Mouse (Mus musculus): ENCODE data around the gene Rpgrip1. TPM values are rescaled to one million over a fixed set of nuclear protein-coding genes. Genes with fewer than 3 reads are reported as not detected.

Gene Rpgrip1
- polyA plus RNA-seq, 1 experiment from 2014 or later = 23.2 TPM

DNA sequence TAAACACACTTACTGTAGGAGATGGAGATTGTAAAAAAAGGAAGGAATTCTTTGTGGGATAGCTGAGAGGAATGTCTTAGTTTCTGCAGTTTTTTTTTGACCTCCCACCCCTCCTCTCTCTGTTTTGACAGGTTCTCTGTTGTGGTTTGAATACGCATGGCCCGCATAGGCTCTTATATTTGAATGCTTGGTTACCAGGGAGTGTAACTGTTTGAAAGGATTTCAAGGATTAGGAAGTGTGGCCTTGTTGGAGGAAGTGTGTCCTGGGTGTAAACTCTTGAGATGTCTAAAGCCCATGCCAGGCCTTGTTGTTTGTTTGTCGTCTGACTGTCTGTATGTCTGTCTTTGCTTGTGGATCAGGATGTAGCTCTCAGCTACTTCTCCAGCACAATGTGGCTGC, 42.1 kb downstream of the Rpgrip1 start:
- WGBS = 58% methylated on average over 3 of the region's 3 CpGs
- Histone ChIP-seq H3K9me3 (ENCODE audit: control insufficient read depth) (no peaks in the 10 kb centered on the region), H3K9ac (ENCODE audit: low read depth, low read length) (no peak overlapping the region), H3K27ac (ENCODE audit: low read depth, low read length) (no peak overlapping the region), H3K4me2 (replicated peaks; ENCODE audit: low read depth) (no peak overlapping the region), H3K4me1 (replicated peaks; ENCODE audit: control insufficient read depth, insufficient read depth, low read length) (no peaks in the 10 kb centered on the region), H3K27me3 (replicated peaks; ENCODE audit: control insufficient read depth, insufficient read depth, low read length) (no peaks in the 10 kb centered on the region), H3K36me3 (ENCODE audit: control insufficient read depth, insufficient read depth) (no peaks in the 10 kb centered on the region), H3K4me3 (ENCODE audit: low read depth, low read length) (no peak overlapping the region)
- ATAC-seq = no peak
- no peak for TF ChIP-seq CTCF (IDR thresholded peaks at IDR 0.05; ENCODE audit: low read depth)

DNA sequence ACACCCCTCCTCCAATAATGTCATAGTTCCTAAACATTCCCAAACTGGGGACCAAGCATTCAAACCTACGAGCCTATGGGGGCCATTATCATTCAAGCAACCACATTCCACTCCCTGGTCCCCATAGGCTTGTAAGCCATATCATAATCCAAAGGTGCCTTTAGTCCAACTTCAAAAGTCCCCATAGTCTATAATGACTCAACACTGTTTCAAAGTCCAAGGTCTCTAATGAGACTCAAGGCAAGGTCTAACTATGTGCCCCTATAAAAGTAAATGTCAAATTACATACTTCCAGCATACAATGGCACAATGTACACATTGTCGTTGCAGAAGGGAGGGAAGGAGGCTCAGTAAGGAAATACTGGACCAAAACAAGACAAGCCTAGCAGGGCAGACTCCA, 44.5 kb downstream of the Rpgrip1 start:
- Histone ChIP-seq H3K27ac (ENCODE audit: low read depth, low read length) (no peak overlapping the region), H3K27me3 (replicated peaks; ENCODE audit: control insufficient read depth, insufficient read depth, low read length) (no peaks in the 10 kb centered on the region), H3K4me1 (replicated peaks; ENCODE audit: control insufficient read depth, insufficient read depth, low read length) (no peaks in the 10 kb centered on the region), H3K4me3 (ENCODE audit: low read depth, low read length) (no peak overlapping the region), H3K4me2 (replicated peaks; ENCODE audit: low read depth) (no peak overlapping the region), H3K9me3 (ENCODE audit: control insufficient read depth) (no peaks in the 10 kb centered on the region), H3K36me3 (ENCODE audit: control insufficient read depth, insufficient read depth) (peaks cover 13% of the 10 kb centered on the region), H3K9ac (ENCODE audit: low read depth, low read length) (no peak overlapping the region)
- 21% methylated on average over 2 of the region's 2 CpGs for WGBS
- ATAC-seq = peak; percentile 74
- TF ChIP-seq CTCF (IDR thresholded peaks at IDR 0.05; ENCODE audit: low read depth) = no peak

DNA sequence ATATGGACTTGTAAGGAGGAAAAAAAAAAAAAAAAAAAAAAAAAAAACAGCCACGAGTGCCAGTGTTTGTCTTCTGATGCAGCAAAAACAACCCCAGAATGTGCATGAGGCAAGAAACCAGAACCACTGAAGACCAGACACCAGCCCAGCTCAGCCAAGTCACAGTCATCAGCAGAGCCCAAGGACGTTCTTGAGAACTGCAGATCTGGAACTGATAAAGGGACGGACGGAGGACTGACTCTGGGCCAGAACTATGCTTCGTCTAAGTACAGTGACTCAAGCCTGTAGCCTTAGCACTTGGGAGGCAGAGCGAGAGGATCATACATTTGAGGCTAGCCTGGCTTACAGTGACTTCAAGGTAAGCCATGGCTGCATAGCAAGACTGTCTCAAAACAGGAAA, 50.4 kb downstream of the Rpgrip1 start:
- no peak overlapping the region for H3K4me2 ChIP-seq (replicated peaks; ENCODE audit: low read depth)
- no peaks in the 10 kb centered on the region for H3K9me3 ChIP-seq (ENCODE audit: control insufficient read depth)
- 81% methylated on average over 6 of the region's 6 CpGs for WGBS
- no peak overlapping the region for H3K4me3 ChIP-seq (ENCODE audit: low read depth, low read length)
- TF ChIP-seq CTCF (IDR thresholded peaks at IDR 0.05; ENCODE audit: low read depth) = no peak
- no peak for ATAC-seq
- no peak overlapping the region for H3K9ac ChIP-seq (ENCODE audit: low read depth, low read length)
- peaks cover 63% of the 10 kb centered on the region for H3K36me3 ChIP-seq (ENCODE audit: control insufficient read depth, insufficient read depth)
- no peak overlapping the region for H3K27ac ChIP-seq (ENCODE audit: low read depth, low read length)
- H3K4me1 ChIP-seq (replicated peaks; ENCODE audit: control insufficient read depth, insufficient read depth, low read length) = no peaks in the 10 kb centered on the region
- no peaks in the 10 kb centered on the region for H3K27me3 ChIP-seq (replicated peaks; ENCODE audit: control insufficient read depth, insufficient read depth, low read length)

DNA sequence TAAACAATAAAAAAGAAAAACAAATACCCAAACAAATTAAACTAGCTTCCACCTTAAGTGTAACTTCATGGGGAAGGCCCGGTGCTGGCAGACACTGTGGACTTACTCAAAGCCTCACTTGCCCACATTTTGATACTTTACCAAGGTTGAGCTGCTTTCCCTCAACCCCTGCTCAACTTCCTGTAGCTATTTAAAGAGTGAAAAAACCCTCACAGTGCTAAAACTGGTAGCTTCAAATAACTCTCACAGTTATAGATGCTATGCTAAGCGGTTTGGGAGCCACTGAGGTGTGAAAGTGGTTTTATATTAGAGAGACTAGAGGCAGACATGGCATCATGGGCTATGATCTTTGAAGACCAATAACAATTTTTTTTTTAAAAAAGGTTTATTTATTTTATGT, 56.1 kb downstream of the Rpgrip1 start:
- WGBS = 86% methylated on average over 2 of the region's 2 CpGs
- Histone ChIP-seq H3K36me3 (ENCODE audit: control insufficient read depth, insufficient read depth) (peaks cover 66% of the 10 kb centered on the region), H3K4me3 (ENCODE audit: low read depth, low read length) (no peak overlapping the region), H3K9me3 (ENCODE audit: control insufficient read depth) (no peaks in the 10 kb centered on the region), H3K9ac (ENCODE audit: low read depth, low read length) (no peak overlapping the region), H3K27me3 (replicated peaks; ENCODE audit: control insufficient read depth, insufficient read depth, low read length) (no peaks in the 10 kb centered on the region), H3K27ac (ENCODE audit: low read depth, low read length) (no peak overlapping the region), H3K4me1 (replicated peaks; ENCODE audit: control insufficient read depth, insufficient read depth, low read length) (no peaks in the 10 kb centered on the region), H3K4me2 (replicated peaks; ENCODE audit: low read depth) (no peak overlapping the region)
- ATAC-seq = no peak
- TF ChIP-seq CTCF (IDR thresholded peaks at IDR 0.05; ENCODE audit: low read depth) = no peak

DNA sequence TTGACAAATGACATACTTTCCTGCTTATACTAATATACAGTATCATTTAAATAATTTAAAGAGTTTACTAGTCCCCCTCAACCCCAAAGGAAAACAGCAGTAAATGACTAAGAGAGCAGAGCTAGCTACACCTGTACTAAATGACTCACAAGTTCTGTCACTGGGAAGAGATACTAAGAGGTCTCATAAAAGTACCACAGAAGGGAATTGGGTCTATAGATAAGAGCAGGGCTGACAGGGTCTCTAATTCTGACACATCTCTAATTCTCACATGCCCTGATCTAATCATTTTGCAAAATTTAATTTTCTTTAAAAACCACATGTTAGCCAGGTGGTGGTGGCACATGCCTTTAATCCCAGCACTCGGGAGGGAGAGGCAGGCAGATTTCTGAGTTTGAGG, 78.3 kb downstream of the Rpgrip1 start:
- H3K9ac ChIP-seq (ENCODE audit: low read depth, low read length) = no peak overlapping the region
- H3K9me3 ChIP-seq (ENCODE audit: control insufficient read depth) = no peaks in the 10 kb centered on the region
- no peak for ATAC-seq
- H3K4me2 ChIP-seq (replicated peaks; ENCODE audit: low read depth) = no peak overlapping the region
- 0 out of 2 replicates have a peak, but pooled peaks cover 3% of the 10 kb centered on the region for H3K36me3 ChIP-seq (ENCODE audit: control insufficient read depth, insufficient read depth)
- H3K27ac ChIP-seq (ENCODE audit: low read depth, low read length) = no peak overlapping the region
- no peaks in the 10 kb centered on the region for H3K4me1 ChIP-seq (replicated peaks; ENCODE audit: control insufficient read depth, insufficient read depth, low read length)
- WGBS = 70% methylated on average over 1 of the region's 1 CpGs
- TF ChIP-seq CTCF (IDR thresholded peaks at IDR 0.05; ENCODE audit: low read depth) = no peak
- H3K27me3 ChIP-seq (replicated peaks; ENCODE audit: control insufficient read depth, insufficient read depth, low read length) = no peaks in the 10 kb centered on the region
- no peak overlapping the region for H3K4me3 ChIP-seq (ENCODE audit: low read depth, low read length)

DNA sequence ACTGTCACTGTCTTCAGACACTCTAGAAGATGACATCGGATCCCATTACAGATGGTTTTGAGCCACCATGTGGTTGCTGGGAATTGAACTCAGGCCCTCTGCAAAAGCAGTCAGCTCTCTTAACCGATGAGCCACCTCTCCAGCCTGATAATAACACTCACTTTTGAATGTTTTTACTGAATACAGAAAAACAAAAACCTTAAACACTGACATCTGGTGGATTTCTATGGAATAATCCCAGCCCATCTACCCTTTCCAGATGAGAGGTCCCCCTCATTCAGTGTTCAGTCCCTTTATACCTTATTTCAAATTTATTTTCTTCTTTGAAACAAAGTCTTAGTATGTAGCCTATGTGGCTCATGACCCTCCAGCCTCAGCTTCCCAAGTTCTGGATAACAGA, 79.0 kb downstream of the Rpgrip1 start:
- no peaks in the 10 kb centered on the region for H3K4me1 ChIP-seq (replicated peaks; ENCODE audit: control insufficient read depth, insufficient read depth, low read length)
- no peak for ATAC-seq
- 0 out of 2 replicates have a peak, but pooled peaks have one; percentile 37 for TF ChIP-seq CTCF (IDR thresholded peaks at IDR 0.05; ENCODE audit: low read depth)
- H3K27ac ChIP-seq (ENCODE audit: low read depth, low read length) = no peak overlapping the region
- no peaks in the 10 kb centered on the region for H3K9me3 ChIP-seq (ENCODE audit: control insufficient read depth)
- H3K4me2 ChIP-seq (replicated peaks; ENCODE audit: low read depth) = no peak overlapping the region
- no peak overlapping the region for H3K4me3 ChIP-seq (ENCODE audit: low read depth, low read length)
- WGBS = 73% methylated on average over 2 of the region's 2 CpGs
- no peak overlapping the region for H3K9ac ChIP-seq (ENCODE audit: low read depth, low read length)
- no peaks in the 10 kb centered on the region for H3K27me3 ChIP-seq (replicated peaks; ENCODE audit: control insufficient read depth, insufficient read depth, low read length)
- 0 out of 2 replicates have a peak, but pooled peaks cover 3% of the 10 kb centered on the region for H3K36me3 ChIP-seq (ENCODE audit: control insufficient read depth, insufficient read depth)
